Mouse (Mus musculus) embryonic fibroblast, embryonic 13.5 days (primary cell): ENCODE results near the gene Amn1.

Source experiments
- CTCF ChIP-seq: IDR thresholded peaks from 2 replicates; pipeline ENCODE4 v1.5.1; 2011; ENCODE audit warnings: mild to moderate bottlenecking, control low read depth, low read length, moderate library complexity, borderline replicate concordance; ENCODE audit not compliant: insufficient read depth
- POLR2A ChIP-seq: IDR thresholded peaks from 2 replicates; pipeline ENCODE4 v1.6.1; 2011; ENCODE audit warnings: low read depth, mild to moderate bottlenecking, control low read depth, low read length, moderate library complexity

- no peak for TF ChIP-seq CTCF
- TF ChIP-seq POLR2A: no peak
Observed at GRCm38 (mm10) chr6:149137936-149138335, 50.6 kb downstream of the Amn1 start.
